Mouse (Mus musculus) heart, embryonic 11.5 days (tissue): ENCODE data around the gene Aldh3b2. TPM values are rescaled to one million over a fixed set of nuclear protein-coding genes. Genes with fewer than 3 reads are reported as not detected.

Experiments
- ATAC-seq: fragments of 200-750 bp; cut with Nextera tagmentation; replicated peaks from 2 replicates; pipeline ENCODE4 v1.8.0; 2017; ENCODE audit warnings: moderate library complexity; ENCODE audit not compliant: insufficient number of reproducible peaks, low FRiP score, low TSS enrichment
- H3K27ac ChIP-seq: fragments of 300-500 bp; sonication (generic); 2 replicates; pipeline ENCODE4 v1.5.1; 2014; ENCODE audit warnings: mild to moderate bottlenecking, low read depth, low read length
- H3K27me3 ChIP-seq: fragments of 300-500 bp; sonication (generic); 2 replicates; pipeline ENCODE4 v1.6.1; 2014; ENCODE audit warnings: mild to moderate bottlenecking, low read length, mixed read lengths; ENCODE audit not compliant: control insufficient read depth, insufficient read depth
- H3K36me3 ChIP-seq: fragments of 300-500 bp; sonication (generic); 2 replicates; pipeline ENCODE4 v1.6.1; 2014; ENCODE audit warnings: mild to moderate bottlenecking, low read length, moderate library complexity, mixed read lengths; ENCODE audit not compliant: control insufficient read depth, insufficient read depth
- H3K4me1 ChIP-seq: fragments of 300-500 bp; sonication (generic); 2 replicates; pipeline ENCODE4 v1.6.1; 2014; ENCODE audit warnings: low read length; ENCODE audit not compliant: control insufficient read depth, insufficient read depth
- H3K4me2 ChIP-seq: fragments of 300-500 bp; sonication (generic); 2 replicates; pipeline ENCODE4 v1.6.1; 2014; ENCODE audit warnings: mild to moderate bottlenecking, moderate library complexity
- H3K4me3 ChIP-seq: fragments of 300-500 bp; sonication (generic); 2 replicates; pipeline ENCODE4 v1.5.1; 2014; ENCODE audit warnings: low read depth, low read length
- H3K9ac ChIP-seq: fragments of 300-500 bp; sonication (generic); 2 replicates; pipeline ENCODE4 v1.6.1; 2014; ENCODE audit warnings: mild to moderate bottlenecking, low read depth, low read length, moderate library complexity
- H3K9me3 ChIP-seq: fragments of 300-500 bp; sonication (generic); replicated peaks from 2 replicates; pipeline ENCODE4 v1.6.1; 2016; ENCODE audit warnings: low read length; ENCODE audit not compliant: control insufficient read depth
- WGBS: fragments of 180-500 bp; shearing (Covaris S2); extraction: QIAGEN DNeasy Blood & Tissue Kit; methylation state at CpG from one replicate; pipeline ENCODE4 v1.1.7; 2014; ENCODE audit not compliant: insufficient replicate concordance; 5-methylcytosine and 5-hydroxymethylcytosine counted together
- polyA plus RNA-seq: library from polyadenylated mRNA; unstranded; fragments of >200 nt; fragmentation: Nextera tagmentation; extraction: Ambion mirVana; gene quantifications from 2 replicates; pipeline ENCODE4 v1.2.1, GENCODE M21; 2014

Aldh3b2 gene
- polyA plus RNA-seq, 1 experiment from 2014 or later = 0.16 TPM

GRCm38 (mm10) chr19:3942986-3943735 lies 29.0 kb upstream of the Aldh3b2 start:
- Histone ChIP-seq H3K27me3 (peaks cover 11% of the 10 kb centered on the region; the same call in 1 of the 2 replicates), H3K4me3 (peak overlapping the region; percentile 6; the same call in 1 of the 2 replicates), H3K36me3 (no peaks in the 10 kb centered on the region; the same call in 1 of the 2 replicates), H3K9ac (no peak overlapping the region), H3K27ac (no peak overlapping the region), H3K9me3 (no peaks in the 10 kb centered on the region), H3K4me1 (peaks cover 5% of the 10 kb centered on the region; the same call in 1 of the 2 replicates), H3K4me2 (peak overlapping the region; percentile 52)
- 15% methylated on average over 27 of the region's 27 CpGs for WGBS
- 0 out of 2 replicates have a peak, but pooled peaks have one; percentile 48 for ATAC-seq

- Histone ChIP-seq H3K9me3 (no peaks in the 10 kb centered on the region), H3K9ac (no peak overlapping the region), H3K4me2 (no peak overlapping the region; the same call in 1 of the 2 replicates), H3K4me1 (peaks cover 5% of the 10 kb centered on the region; the same call in 1 of the 2 replicates), H3K27me3 (peaks cover 11% of the 10 kb centered on the region; the same call in 1 of the 2 replicates), H3K27ac (no peak overlapping the region), H3K36me3 (no peaks in the 10 kb centered on the region; the same call in 1 of the 2 replicates), H3K4me3 (no peak overlapping the region)
- ATAC-seq = no peak; the same call in 1 of the 2 replicates
- 15% methylated on average over 10 of the region's 10 CpGs for WGBS
These were observed 26.1 kb upstream of the Aldh3b2 start for GRCm38 (mm10) chr19:3945872-3946564.

- no peak overlapping the region for H3K4me2 ChIP-seq
- H3K27me3 ChIP-seq = peaks cover 11% of the 10 kb centered on the region; the same call in 1 of the 2 replicates
- no peak overlapping the region for H3K4me3 ChIP-seq
- H3K36me3 ChIP-seq = no peaks in the 10 kb centered on the region; the same call in 1 of the 2 replicates
- H3K4me1 ChIP-seq = peaks cover 5% of the 10 kb centered on the region; the same call in 1 of the 2 replicates
- no peak overlapping the region for H3K9ac ChIP-seq
- H3K9me3 ChIP-seq = no peaks in the 10 kb centered on the region
- WGBS = 11% methylated on average over 2 of the region's 2 CpGs
- H3K27ac ChIP-seq = no peak overlapping the region
- ATAC-seq = 0 out of 2 replicates have a peak, but pooled peaks have one; percentile 32
These were observed 25.4 kb upstream of the Aldh3b2 start for GRCm38 (mm10) chr19:3946715-3947114.

- Histone ChIP-seq H3K27ac (no peak overlapping the region), H3K27me3 (peaks cover 11% of the 10 kb centered on the region; the same call in 1 of the 2 replicates), H3K36me3 (no peaks in the 10 kb centered on the region; the same call in 1 of the 2 replicates), H3K4me3 (no peak overlapping the region), H3K4me2 (no peak overlapping the region), H3K9me3 (no peaks in the 10 kb centered on the region), H3K4me1 (peaks cover 5% of the 10 kb centered on the region; the same call in 1 of the 2 replicates), H3K9ac (no peak overlapping the region)
- WGBS = 67% methylated on average over 3 of the region's 3 CpGs
- no peak for ATAC-seq
These were observed 24.3 kb upstream of the Aldh3b2 start for GRCm38 (mm10) chr19:3947813-3948212.

GRCm38 (mm10) chr19:3948546-3948945 lies 23.6 kb upstream of the Aldh3b2 start:
- H3K9me3 ChIP-seq = no peaks in the 10 kb centered on the region
- H3K36me3 ChIP-seq = no peaks in the 10 kb centered on the region; the same call in 1 of the 2 replicates
- H3K4me1 ChIP-seq = peaks cover 5% of the 10 kb centered on the region; the same call in 1 of the 2 replicates
- no peak overlapping the region for H3K9ac ChIP-seq
- no peak for ATAC-seq
- 60% methylated on average over 14 of the region's 14 CpGs for WGBS
- H3K4me2 ChIP-seq = no peak overlapping the region
- peaks cover 7% of the 10 kb centered on the region; the same call in 1 of the 2 replicates for H3K27me3 ChIP-seq
- no peak overlapping the region for H3K27ac ChIP-seq
- no peak overlapping the region for H3K4me3 ChIP-seq

GRCm38 (mm10) chr19:3950331-3950730 lies 21.8 kb upstream of the Aldh3b2 start:
- no peak for ATAC-seq
- Histone ChIP-seq H3K4me3 (no peak overlapping the region), H3K9ac (no peak overlapping the region), H3K27ac (no peak overlapping the region), H3K9me3 (no peaks in the 10 kb centered on the region), H3K27me3 (no peaks in the 10 kb centered on the region), H3K4me2 (no peak overlapping the region), H3K4me1 (peaks cover 5% of the 10 kb centered on the region; the same call in 1 of the 2 replicates), H3K36me3 (no peaks in the 10 kb centered on the region; the same call in 1 of the 2 replicates)
- WGBS = 73% methylated on average over 3 of the region's 3 CpGs

- H3K27me3 ChIP-seq = no peaks in the 10 kb centered on the region
- no peaks in the 10 kb centered on the region for H3K9me3 ChIP-seq
- no peak overlapping the region for H3K4me2 ChIP-seq
- no peak overlapping the region for H3K27ac ChIP-seq
- no peak for ATAC-seq
- no peak overlapping the region for H3K4me3 ChIP-seq
- H3K4me1 ChIP-seq = no peaks in the 10 kb centered on the region
- no peaks in the 10 kb centered on the region for H3K36me3 ChIP-seq
- H3K9ac ChIP-seq = no peak overlapping the region
These were observed 20.7 kb upstream of the Aldh3b2 start for GRCm38 (mm10) chr19:3951461-3951860.

- Histone ChIP-seq H3K27ac (no peak overlapping the region), H3K9ac (no peak overlapping the region), H3K4me1 (no peaks in the 10 kb centered on the region), H3K4me2 (no peak overlapping the region), H3K27me3 (no peaks in the 10 kb centered on the region), H3K36me3 (no peaks in the 10 kb centered on the region), H3K9me3 (no peaks in the 10 kb centered on the region), H3K4me3 (no peak overlapping the region)
- 23% methylated on average over 1 of the region's 1 CpGs for WGBS
- ATAC-seq = no peak
These were observed 20.0 kb upstream of the Aldh3b2 start for GRCm38 (mm10) chr19:3952099-3952498.
